ENCODE assay signal across 23 mouse cellular contexts in the genomic region with DNA sequence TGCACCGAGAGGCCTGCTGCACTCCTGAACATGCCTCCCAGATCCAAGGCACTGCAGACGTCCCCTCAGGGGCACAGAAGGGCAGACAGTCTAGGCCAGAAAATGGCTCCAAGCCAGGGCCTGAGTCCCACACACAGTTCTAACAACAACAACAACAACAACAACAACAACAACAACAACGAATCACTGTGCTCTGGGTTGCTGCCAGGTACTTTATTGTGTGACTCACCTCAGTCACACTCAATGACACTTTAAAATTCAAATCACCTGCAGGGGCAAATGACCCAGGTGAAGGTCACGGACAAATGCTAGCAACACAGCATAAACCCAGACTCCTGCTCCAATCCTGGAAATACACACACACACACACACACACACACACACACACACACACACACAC. TPM values are rescaled to one million over a fixed set of nuclear protein-coding genes. Genes with fewer than 3 reads are reported as not detected.
A peak's percentile ranks its signal among the peaks of the same experiment; 100 is the strongest.
DNase-seq lines count a peak whose midpoint lies in the region; ATAC-seq lines count a peak whose summit lies in the region.
"Had no signal": no experiment of that assay in that cellular context is flagged by ENCODE, and none has a peak within 500 bp of the region (broad histone marks: within the 10 kb centered on the region; RNA-seq: fewer than 3 reads in every experiment).

No protein-coding gene starts in this region.

- WGBS in intestine, embryonic 16.5 days: 67% methylated on average over 4 of the region's 4 CpGs
- WGBS in intestine, embryonic 15.5 days: 63% methylated on average over 4 of the region's 4 CpGs
- WGBS in liver, embryonic 12.5 days (ENCODE audit: insufficient replicate concordance): 64% methylated on average over 4 of the region's 4 CpGs
- WGBS in midbrain, embryonic 15.5 days: 76% methylated on average over 4 of the region's 4 CpGs

- DNase-seq in liver: no peak
- DNase-seq in kidney, postnatal 36 days: peak; percentile 61 to 62
- DNase-seq in right cerebral cortex, adult 2 months (ENCODE audit: low spot score in 2 of 2): no peak
- DNase-seq: adrenal gland, adult 2 months; B cell, adult 2 months; cerebellum, adult 18-20 months; cerebellum, postnatal 14 days; heart, postnatal 10 days; lung, adult 18-20 months; lung, postnatal 14 days; right cerebral cortex, adult 18-20 months had no signal

- 0 out of 2 replicates have a peak overlapping the region, but pooled peaks have one; percentile 1 for H3K9ac ChIP-seq in intestine, embryonic 16.5 days (ENCODE audit: low read depth, low read length)
- no peak overlapping the region for H3K9ac ChIP-seq in intestine, embryonic 15.5 days
- H3K9ac ChIP-seq in liver, embryonic 12.5 days: no peak overlapping the region
- H3K9ac ChIP-seq in midbrain, embryonic 15.5 days: no peak overlapping the region
- H3K9ac ChIP-seq: neural tube, embryonic 15.5 days had no signal

- no peak for ATAC-seq in intestine, embryonic 16.5 days
- ATAC-seq in intestine, embryonic 15.5 days: no peak
- ATAC-seq in liver, embryonic 12.5 days: peak; percentile 49; the same call in 1 of the 2 replicates
- no peak for ATAC-seq in midbrain, embryonic 15.5 days (replicated peaks)
- ATAC-seq: Patski had no signal

- H3K36me3 ChIP-seq in intestine, embryonic 16.5 days (ENCODE audit: control insufficient read depth, insufficient read depth, low read length): no peaks in the 10 kb centered on the region
- H3K36me3 ChIP-seq in intestine, embryonic 15.5 days: no peaks in the 10 kb centered on the region
- 0 out of 2 replicates have a peak, but pooled peaks cover 5% of the 10 kb centered on the region for H3K36me3 ChIP-seq in liver, embryonic 12.5 days
- H3K36me3 ChIP-seq in midbrain, embryonic 15.5 days (replicated peaks): no peaks in the 10 kb centered on the region
- H3K36me3 ChIP-seq: forebrain, embryonic 10.5 days; heart, embryonic 10.5 days; hindbrain, embryonic 10.5 days; neural tube, embryonic 15.5 days had no signal

- H3K4me3 ChIP-seq in intestine, embryonic 16.5 days (ENCODE audit: low read length): no peak overlapping the region
- H3K4me3 ChIP-seq in intestine, embryonic 15.5 days (replicated peaks): no peak overlapping the region
- no peak overlapping the region for H3K4me3 ChIP-seq in liver, embryonic 12.5 days
- no peak overlapping the region for H3K4me3 ChIP-seq in midbrain, embryonic 15.5 days
- H3K4me3 ChIP-seq: forebrain, embryonic 10.5 days; heart, embryonic 10.5 days; hindbrain, embryonic 10.5 days; neural tube, embryonic 15.5 days had no signal

- no peaks in the 10 kb centered on the region for H3K27me3 ChIP-seq in intestine, embryonic 16.5 days (replicated peaks; ENCODE audit: control insufficient read depth, insufficient read depth, low read length)
- no peaks in the 10 kb centered on the region for H3K27me3 ChIP-seq in intestine, embryonic 15.5 days (replicated peaks)
- no peaks in the 10 kb centered on the region for H3K27me3 ChIP-seq in liver, embryonic 12.5 days (replicated peaks)
- H3K27me3 ChIP-seq in midbrain, embryonic 15.5 days (replicated peaks): no peaks in the 10 kb centered on the region
- H3K27me3 ChIP-seq: CH12.LX; neural tube, embryonic 15.5 days; Patski had no signal

- H3K9me3 ChIP-seq in intestine, embryonic 16.5 days (ENCODE audit: control insufficient read depth, low read length): no peaks in the 10 kb centered on the region
- H3K9me3 ChIP-seq in intestine, embryonic 15.5 days: no peaks in the 10 kb centered on the region
- no peaks in the 10 kb centered on the region for H3K9me3 ChIP-seq in liver, embryonic 12.5 days (replicated peaks)
- H3K9me3 ChIP-seq in midbrain, embryonic 15.5 days: no peaks in the 10 kb centered on the region
- H3K9me3 ChIP-seq: forebrain, embryonic 10.5 days; G1E; heart, embryonic 10.5 days; hindbrain, embryonic 10.5 days; neural tube, embryonic 15.5 days had no signal

- peak overlapping the region; percentile 41; the same call in 1 of the 2 replicates for H3K27ac ChIP-seq in intestine, embryonic 16.5 days (ENCODE audit: low read length)
- H3K27ac ChIP-seq in intestine, embryonic 15.5 days: no peak overlapping the region
- no peak overlapping the region; the same call in 1 of the 2 replicates for H3K27ac ChIP-seq in liver, embryonic 12.5 days
- H3K27ac ChIP-seq in midbrain, embryonic 15.5 days: no peak overlapping the region
- H3K27ac ChIP-seq: forebrain, embryonic 10.5 days; heart, embryonic 10.5 days; hindbrain, embryonic 10.5 days; neural tube, embryonic 15.5 days had no signal

- H3K4me2 ChIP-seq in intestine, embryonic 16.5 days (ENCODE audit: low read depth, low read length): no peak overlapping the region
- no peak overlapping the region for H3K4me2 ChIP-seq in intestine, embryonic 15.5 days (replicated peaks)
- H3K4me2 ChIP-seq in liver, embryonic 12.5 days: no peak overlapping the region
- H3K4me2 ChIP-seq in midbrain, embryonic 15.5 days: no peak overlapping the region
- H3K4me2 ChIP-seq: midbrain, embryonic 11.5 days; neural tube, embryonic 15.5 days had no signal

- H3K4me1 ChIP-seq in intestine, embryonic 16.5 days (ENCODE audit: control insufficient read depth, insufficient read depth, low read length): peaks cover 7% of the 10 kb centered on the region
- H3K4me1 ChIP-seq in intestine, embryonic 15.5 days (replicated peaks): no peaks in the 10 kb centered on the region; the same call in 1 of the 2 replicates
- H3K4me1 ChIP-seq in liver, embryonic 12.5 days: peaks cover 21% of the 10 kb centered on the region
- H3K4me1 ChIP-seq in midbrain, embryonic 15.5 days: no peaks in the 10 kb centered on the region
- H3K4me1 ChIP-seq: hindbrain, embryonic 10.5 days; neural tube, embryonic 15.5 days had no signal

RNA-seq across cellular contexts. Expression of a gene that starts 7.6 kb away (rescaled TPM):
- 24.6 and 28.9 TPM in 2 replicates for polyA plus RNA-seq in intestine, embryonic 16.5 days (2015; fragmentation: Nextera tagmentation; extraction: Ambion mirVana)
- 18.4 and 19.6 TPM in 2 replicates for polyA plus RNA-seq in intestine, embryonic 15.5 days (2015; fragmentation: Nextera tagmentation; extraction: Ambion mirVana)
- polyA plus RNA-seq in liver, embryonic 12.5 days (2016; fragmentation: Nextera tagmentation; extraction: Ambion mirVana): 11.3 and 11.4 TPM in 2 replicates
- polyA plus RNA-seq in midbrain, embryonic 15.5 days (2015; fragmentation: Nextera tagmentation; extraction: Ambion mirVana): 15.0 and 16.8 TPM in 2 replicates

RNA-seq across cellular contexts. Expression of a gene that starts 19.8 kb away (rescaled TPM):
- polyA plus RNA-seq in intestine, embryonic 16.5 days (2015; fragmentation: Nextera tagmentation; extraction: Ambion mirVana): 59.5 and 62.6 TPM in 2 replicates
- 59.9 and 62.9 TPM in 2 replicates for polyA plus RNA-seq in intestine, embryonic 15.5 days (2015; fragmentation: Nextera tagmentation; extraction: Ambion mirVana)
- 54.4 and 55.1 TPM in 2 replicates for polyA plus RNA-seq in liver, embryonic 12.5 days (2016; fragmentation: Nextera tagmentation; extraction: Ambion mirVana)
- polyA plus RNA-seq in midbrain, embryonic 15.5 days (2015; fragmentation: Nextera tagmentation; extraction: Ambion mirVana): 65.3 and 69.9 TPM in 2 replicates

RNA-seq across cellular contexts. Expression of a gene that starts 26.7 kb away (rescaled TPM):
- polyA plus RNA-seq in intestine, embryonic 16.5 days (2015; fragmentation: Nextera tagmentation; extraction: Ambion mirVana): 42.5 and 45.5 TPM in 2 replicates
- polyA plus RNA-seq in intestine, embryonic 15.5 days (2015; fragmentation: Nextera tagmentation; extraction: Ambion mirVana): 40.9 and 41.9 TPM in 2 replicates
- polyA plus RNA-seq in liver, embryonic 12.5 days (2016; fragmentation: Nextera tagmentation; extraction: Ambion mirVana): 23.0 and 23.3 TPM in 2 replicates
- 19.5 and 20.4 TPM in 2 replicates for polyA plus RNA-seq in midbrain, embryonic 15.5 days (2015; fragmentation: Nextera tagmentation; extraction: Ambion mirVana)

RNA-seq across cellular contexts. Expression of a gene that starts 39.5 kb away (rescaled TPM):
- 37.4 and 40.1 TPM in 2 replicates for polyA plus RNA-seq in intestine, embryonic 16.5 days (2015; fragmentation: Nextera tagmentation; extraction: Ambion mirVana)
- 37.0 and 37.7 TPM in 2 replicates for polyA plus RNA-seq in intestine, embryonic 15.5 days (2015; fragmentation: Nextera tagmentation; extraction: Ambion mirVana)
- polyA plus RNA-seq in liver, embryonic 12.5 days (2016; fragmentation: Nextera tagmentation; extraction: Ambion mirVana): 12.8 and 13.9 TPM in 2 replicates
- 62.5 and 62.7 TPM in 2 replicates for polyA plus RNA-seq in midbrain, embryonic 15.5 days (2015; fragmentation: Nextera tagmentation; extraction: Ambion mirVana)

RNA-seq across cellular contexts. Expression of a gene that starts 42.3 kb away (rescaled TPM):
- polyA plus RNA-seq in intestine, embryonic 16.5 days (2015; fragmentation: Nextera tagmentation; extraction: Ambion mirVana): 0.11 and 0.24 TPM in 2 replicates
- polyA plus RNA-seq in intestine, embryonic 15.5 days (2015; fragmentation: Nextera tagmentation; extraction: Ambion mirVana): 0.21 and 0.29 TPM in 2 replicates
- 0.11 and 0.12 TPM in 2 replicates for polyA plus RNA-seq in liver, embryonic 12.5 days (2016; fragmentation: Nextera tagmentation; extraction: Ambion mirVana)
- polyA plus RNA-seq in midbrain, embryonic 15.5 days (2015; fragmentation: Nextera tagmentation; extraction: Ambion mirVana): 0.31 and 0.38 TPM in 2 replicates
- polyA plus RNA-seq: hindbrain, embryonic 10.5 days had no signal

Comparison
In these comparisons a context has a peak if more than half of its experiments do, and no peak if none do; other contexts are left out.
1. DNase-seq: peak in kidney, postnatal 36 days (2 of 2); none in liver (single experiment) and right cerebral cortex, adult 2 months (0 of 2).